Mouse (Mus musculus) liver, postnatal 0 days (tissue): ENCODE measurements around the gene Ncor2.

Experiments used
- CTCF ChIP-seq: sonication (generic); IDR thresholded peaks from 2 replicates; pipeline ENCODE4 v1.5.1; 2016; ENCODE audit warnings: antibody characterized with exemption, low read depth
- EP300 ChIP-seq: IDR thresholded peaks from 2 replicates; pipeline ENCODE4 v1.6.1; 2016; ENCODE audit warnings: antibody characterized with exemption, low read depth, mild to moderate bottlenecking

DNA sequence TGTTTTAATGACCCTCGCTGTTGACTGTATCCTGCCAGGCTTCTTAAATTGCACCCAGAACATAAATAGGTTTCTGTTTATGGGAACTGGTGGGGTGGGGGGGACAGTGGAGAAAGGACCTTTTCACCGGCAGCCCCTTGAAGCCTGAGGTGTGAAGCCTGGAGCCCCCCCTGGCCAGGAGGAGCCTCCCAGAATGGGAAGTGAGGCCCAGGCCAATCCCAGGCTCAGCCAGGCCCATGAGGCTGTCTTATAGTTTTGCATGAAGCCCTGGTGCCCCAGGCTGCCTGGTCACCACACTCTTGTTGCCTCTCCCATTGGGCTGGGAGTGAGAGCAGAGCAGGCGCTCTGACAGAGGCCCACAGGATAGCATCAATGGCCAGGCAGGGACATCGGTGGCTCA, 181.1 kb downstream of the Ncor2 start:
- no peak for TF ChIP-seq CTCF
- TF ChIP-seq EP300 = no peak
